Mouse (Mus musculus) kidney, adult 2 months (tissue): ENCODE measurements around the gene Tcea2. TPM values are rescaled to one million over a fixed set of nuclear protein-coding genes. Genes with fewer than 3 reads are reported as not detected.
A peak's percentile ranks its signal among the peaks of the same experiment; 100 is the strongest.

Experiments
- DNase-seq: peaks from one replicate; pipeline ENCODE4 v3.0.0; 2021
- H3K27ac ChIP-seq: fragments of 200-500 bp; 2 replicates; pipeline ENCODE4 v1.5.1; 2012; ENCODE audit warnings: low read depth, low read length, control low read depth, inconsistent platforms; ENCODE audit not compliant: insufficient read depth
- H3K27me3 ChIP-seq: fragments of 200-500 bp; replicated peaks from 2 replicates; pipeline ENCODE4 v1.6.1; 2012; ENCODE audit warnings: mild to moderate bottlenecking, moderate library complexity, low read length, inconsistent platforms; ENCODE audit not compliant: control insufficient read depth, insufficient read depth
- H3K36me3 ChIP-seq: fragments of 200-500 bp; 2 replicates; pipeline ENCODE4 v1.6.1; 2012; ENCODE audit warnings: mild to moderate bottlenecking, moderate library complexity, low read length, inconsistent platforms; ENCODE audit not compliant: control insufficient read depth, insufficient read depth
- H3K4me1 ChIP-seq: fragments of 200-500 bp; 2 replicates; pipeline ENCODE4 v1.6.1; 2011; ENCODE audit warnings: low read length; ENCODE audit not compliant: control insufficient read depth, insufficient read depth
- H3K4me3 ChIP-seq: fragments of 200-500 bp; 2 replicates; pipeline ENCODE4 v1.5.1; 2011; ENCODE audit warnings: mild to moderate bottlenecking, low read depth, low read length, control low read depth; ENCODE audit not compliant: insufficient read depth
- CTCF ChIP-seq: fragments of 200-500 bp; conservative IDR thresholded peaks from 2 replicates; pipeline ENCODE4 v1.5.1; 2011; ENCODE audit warnings: low read depth, mild to moderate bottlenecking, control low read depth, low read length, moderate library complexity, mixed read lengths; ENCODE audit not compliant: insufficient read depth, insufficient read length
- POLR2A ChIP-seq: fragments of 200-500 bp; IDR thresholded peaks from one replicate; pipeline ENCODE4 v1.6.1; 2011; ENCODE audit warnings: low read depth, low read length, control low read depth
- WGBS: fragments of 180-500 bp; shearing (Covaris S2); methylation state at CpG from one replicate; pipeline ENCODE4 v1.1.7; 2018; 5-methylcytosine and 5-hydroxymethylcytosine counted together
- polyA plus RNA-seq: library from polyadenylated mRNA; depleted of rRNA; stranded (reverse); fragments of >200 nt; gene quantifications from 2 replicates; pipeline ENCODE4 v1.2.3, GENCODE M21; 2012

Gene Tcea2
- polyA plus RNA-seq, 1 experiment, result 19.2 TPM

GRCm38 (mm10) chr2:181693339-181694280 is 13.5 kb downstream of the Tcea2 start, which contains the start of gene Rgs19:
Gene Rgs19 (minus strand): TSS chr2:181693977.
- no peaks in the 10 kb centered on the region for H3K36me3 ChIP-seq
- peak within 1 kb of the TSS; percentile 54 for H3K4me3 ChIP-seq
- no peaks in the 10 kb centered on the region for H3K27me3 ChIP-seq
- DNase-seq, result peak; percentile 81
- no peak for TF ChIP-seq POLR2A
- no peak within 1 kb of the TSS for H3K27ac ChIP-seq
- 2% methylated on average over 75 of the region's 75 CpGs for WGBS
- no peaks in the 10 kb centered on the region for H3K4me1 ChIP-seq

- no peak overlapping the region for H3K4me3 ChIP-seq
- no peak for DNase-seq
- no peaks in the 10 kb centered on the region for H3K4me1 ChIP-seq
- TF ChIP-seq POLR2A (no peak), CTCF (no peak)
- no peaks in the 10 kb centered on the region for H3K36me3 ChIP-seq
- 99% methylated on average over 3 of the region's 3 CpGs for WGBS
- H3K27ac ChIP-seq, result no peak overlapping the region
- H3K27me3 ChIP-seq, result no peaks in the 10 kb centered on the region
Measured at GRCm38 (mm10) chr2:181694581-181694980, 14.5 kb downstream of the Tcea2 start.

- Histone ChIP-seq H3K4me3 (no peak overlapping the region), H3K27ac (no peak overlapping the region), H3K4me1 (no peaks in the 10 kb centered on the region), H3K27me3 (no peaks in the 10 kb centered on the region), H3K36me3 (no peaks in the 10 kb centered on the region)
- 72% methylated on average over 1 of the region's 1 CpGs for WGBS
- TF ChIP-seq POLR2A (no peak), CTCF (no peak)
- DNase-seq, result no peak
Measured at GRCm38 (mm10) chr2:181695776-181696175, 15.7 kb downstream of the Tcea2 start.

GRCm38 (mm10) chr2:181696801-181697420 is 16.8 kb downstream of the Tcea2 start:
- no peak for DNase-seq
- Histone ChIP-seq H3K27ac (no peak overlapping the region), H3K4me3 (no peak overlapping the region), H3K4me1 (no peaks in the 10 kb centered on the region), H3K27me3 (no peaks in the 10 kb centered on the region), H3K36me3 (no peaks in the 10 kb centered on the region)
- TF ChIP-seq CTCF, result no peak
- TF ChIP-seq POLR2A, result no peak
- whole genome bisulfite sequencing, result 72% methylated on average over 33 of the region's 33 CpGs

- Histone ChIP-seq H3K4me3 (no peak within 1 kb of the TSS), H3K27ac (no peak within 1 kb of the TSS), H3K27me3 (no peaks in the 10 kb centered on the region), H3K36me3 (no peaks in the 10 kb centered on the region), H3K4me1 (no peaks in the 10 kb centered on the region)
- TF ChIP-seq CTCF (no peak), POLR2A (no peak)
- 55% methylated on average over 5 of the region's 5 CpGs for WGBS
- no peak for DNase-seq
Measured at GRCm38 (mm10) chr2:181698241-181698640, 18.1 kb downstream of the Tcea2 start, which contains the start of gene Lkaaear1. Gene Lkaaear1 (minus strand): TSS chr2:181698442.

GRCm38 (mm10) chr2:181706668-181707067 is 26.6 kb downstream of the Tcea2 start:
- DNase-seq, result peak; percentile 20
- TF ChIP-seq CTCF, result no peak
- TF ChIP-seq POLR2A, result no peak
- Histone ChIP-seq H3K27ac (no peak overlapping the region), H3K27me3 (no peaks in the 10 kb centered on the region), H3K4me3 (no peak overlapping the region), H3K36me3 (no peaks in the 10 kb centered on the region), H3K4me1 (no peaks in the 10 kb centered on the region)
- WGBS, result 41% methylated on average over 4 of the region's 4 CpGs

- Histone ChIP-seq H3K36me3 (no peaks in the 10 kb centered on the region), H3K27ac (no peak overlapping the region), H3K4me1 (no peaks in the 10 kb centered on the region), H3K27me3 (no peaks in the 10 kb centered on the region), H3K4me3 (no peak overlapping the region)
- no peak for TF ChIP-seq CTCF
- 86% methylated on average over 1 of the region's 1 CpGs for WGBS
- no peak for DNase-seq
Measured at GRCm38 (mm10) chr2:181713749-181714148, 33.6 kb downstream of the Tcea2 start.
